Mouse (Mus musculus): ENCODE data around the gene Mical3. TPM values are rescaled to one million over a fixed set of nuclear protein-coding genes. Genes with fewer than 3 reads are reported as not detected.

The Mical3 gene
- total RNA-seq, 2 experiments from 2014 or later, result 127 to 141 TPM

GRCm38 (mm10) chr6:121106711-121107405, 23.9 kb downstream of the Mical3 start:
- TF ChIP-seq CTCF (IDR thresholded peaks at IDR 0.05), result no peak
- Histone ChIP-seq H3K27ac (no peak overlapping the region), H3K4me3 (no peak overlapping the region)
- intact Hi-C loops (cut with DNase I), result loop anchor here (5.0 kb wide), 1 partner anchor 80 kb away; no protein-coding TSS in a partner anchor
- no peak for DNase-seq (ENCODE audit: extremely low spot score in 1 of 2, low spot score in 2 of 2)

- intact Hi-C loops (cut with DNase I), result loop anchor here (5.0 kb wide), 1 partner anchor 78 kb away; no protein-coding TSS in a partner anchor
- no peak for DNase-seq (ENCODE audit: extremely low spot score in 1 of 2, low spot score in 2 of 2)
- H3K27ac ChIP-seq, result peak overlapping the region; percentile 24; the same call in 1 of the 2 replicates
These were observed 25.1 kb downstream of the Mical3 start for GRCm38 (mm10) chr6:121105726-121106125.

GRCm38 (mm10) chr6:121103406-121104171, 27.2 kb downstream of the Mical3 start:
- Histone ChIP-seq H3K27ac (no peak overlapping the region), H3K4me3 (no peak overlapping the region)
- TF ChIP-seq CTCF (IDR thresholded peaks at IDR 0.05), result no peak
- intact Hi-C loops (cut with DNase I), result no loop called here
- DNase-seq (ENCODE audit: extremely low spot score in 1 of 2, low spot score in 2 of 2), result no peak

More at GRCm38 (mm10) chr6:121105726-121106125, 25.1 kb downstream of the Mical3 start:
- no peak for TF ChIP-seq CTCF (IDR thresholded peaks at IDR 0.05)
- no peak overlapping the region for H3K4me3 ChIP-seq

- TF ChIP-seq CTCF (IDR thresholded peaks at IDR 0.05), result no peak
- no peak overlapping the region for H3K27ac ChIP-seq
- intact Hi-C loops (cut with DNase I), result no loop called here
- H3K4me3 ChIP-seq, result no peak overlapping the region
- DNase-seq (ENCODE audit: extremely low spot score in 1 of 2, low spot score in 2 of 2), result no peak
These were observed 27.9 kb downstream of the Mical3 start for GRCm38 (mm10) chr6:121102941-121103340.

- intact Hi-C loops (cut with DNase I), result no loop called here
- DNase-seq (ENCODE audit: extremely low spot score in 1 of 2, low spot score in 2 of 2), result no peak
- Histone ChIP-seq H3K4me3 (no peak overlapping the region), H3K27ac (no peak overlapping the region)
- TF ChIP-seq CTCF (IDR thresholded peaks at IDR 0.05), result no peak
These were observed 28.7 kb downstream of the Mical3 start for GRCm38 (mm10) chr6:121102084-121102483.

- TF ChIP-seq CTCF (IDR thresholded peaks at IDR 0.05), result no peak
- no peak overlapping the region for H3K4me3 ChIP-seq
- intact Hi-C loops (cut with DNase I), result no loop called here
- 0 out of 2 replicates have a peak overlapping the region, but pooled peaks have one; percentile 11 for H3K27ac ChIP-seq
- no peak for DNase-seq (ENCODE audit: extremely low spot score in 1 of 2, low spot score in 2 of 2)
These were observed 29.6 kb downstream of the Mical3 start for GRCm38 (mm10) chr6:121101201-121101600.

GRCm38 (mm10) chr6:121099831-121100230, 31.0 kb downstream of the Mical3 start:
- Histone ChIP-seq H3K27ac (peak overlapping the region; percentile 34; the same call in 1 of the 2 replicates), H3K4me3 (no peak overlapping the region)
- intact Hi-C loops (cut with DNase I), result no loop called here
- TF ChIP-seq CTCF (IDR thresholded peaks at IDR 0.05), result no peak
- no peak for DNase-seq (ENCODE audit: extremely low spot score in 1 of 2, low spot score in 2 of 2)

GRCm38 (mm10) chr6:121099228-121099608, 31.6 kb downstream of the Mical3 start:
- TF ChIP-seq CTCF (IDR thresholded peaks at IDR 0.05), result no peak

GRCm38 (mm10) chr6:121098511-121099227, 32.1 kb downstream of the Mical3 start:
- no peak overlapping the region for H3K27ac ChIP-seq
- H3K4me3 ChIP-seq, result no peak overlapping the region
- DNase-seq (ENCODE audit: extremely low spot score in 1 of 2, low spot score in 2 of 2), result no peak
- intact Hi-C loops (cut with DNase I), result no loop called here
- no peak for TF ChIP-seq CTCF (IDR thresholded peaks at IDR 0.05)

More at GRCm38 (mm10) chr6:121099228-121099608, 31.6 kb downstream of the Mical3 start:
- no peak for DNase-seq (ENCODE audit: extremely low spot score in 1 of 2, low spot score in 2 of 2)
- H3K27ac ChIP-seq, result peak overlapping the region; percentile 34; the same call in 1 of the 2 replicates
- intact Hi-C loops (cut with DNase I), result no loop called here
- H3K4me3 ChIP-seq, result no peak overlapping the region

- no peak overlapping the region for H3K27ac ChIP-seq
These were observed 32.7 kb downstream of the Mical3 start for GRCm38 (mm10) chr6:121098109-121098508.

GRCm38 (mm10) chr6:121096862-121097261, 33.9 kb downstream of the Mical3 start:
- TF ChIP-seq CTCF (IDR thresholded peaks at IDR 0.05), result no peak
- intact Hi-C loops (cut with DNase I), result no loop called here
- Histone ChIP-seq H3K27ac (no peak overlapping the region), H3K4me3 (no peak overlapping the region)
- no peak for DNase-seq (ENCODE audit: extremely low spot score in 1 of 2, low spot score in 2 of 2)

More at GRCm38 (mm10) chr6:121098109-121098508, 32.7 kb downstream of the Mical3 start:
- H3K4me3 ChIP-seq, result no peak overlapping the region
- no peak for DNase-seq (ENCODE audit: extremely low spot score in 1 of 2, low spot score in 2 of 2)
- TF ChIP-seq CTCF (IDR thresholded peaks at IDR 0.05), result no peak
- intact Hi-C loops (cut with DNase I), result no loop called here
